Mouse (Mus musculus) layer of hippocampus, adult 8-10 months (tissue): ENCODE measurements at regions not wholly inside any gene's neighbourhood (a gene's known extent, or its start where the extent isn't known, plus 50 kb on each side); places are given as distances from the start of the nearest gene placed in this dataset.

ENCODE experiments used
- DNase-seq, 2 experiments: peaks; one replicate each; pipeline ENCODE4 v3.0.0; 2022; ENCODE audit warnings: low spot score in 2 of 2

GRCm38 (mm10) chr1:176683146-176683545, 130.7 kb downstream of the Cep170 start:
- no peak for DNase-seq

DNA sequence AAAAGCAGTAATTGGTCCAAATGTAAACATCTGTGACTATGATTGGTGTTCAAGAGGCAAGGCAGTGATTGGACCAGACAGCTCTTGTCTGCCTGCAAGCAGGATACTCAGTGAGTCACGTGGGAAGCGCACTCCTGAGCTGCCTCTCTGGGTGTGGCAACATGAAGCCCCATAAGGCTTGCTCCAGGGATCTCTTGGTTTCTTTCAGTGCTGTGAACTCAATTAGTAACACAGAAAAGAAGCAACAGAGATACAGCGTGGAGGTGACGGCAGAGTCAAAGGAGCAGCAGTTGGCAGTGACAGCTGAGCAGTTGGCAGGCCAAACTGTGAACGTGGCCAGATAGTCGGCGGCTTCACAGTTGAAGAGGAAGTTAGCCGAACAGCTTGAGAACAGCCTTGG, 131.9 kb downstream of the Cep170 start:
- DNase-seq, result no peak

- DNase-seq, result no peak
Observed at GRCm38 (mm10) chr1:176675184-176675583, 138.7 kb downstream of the Cep170 start.

- DNase-seq, result no peak
Observed at GRCm38 (mm10) chr1:176671081-176671480, 142.8 kb downstream of the Cep170 start.

GRCm38 (mm10) chr1:176667552-176668306, 146.1 kb downstream of the Cep170 start:
- DNase-seq, result no peak

DNA sequence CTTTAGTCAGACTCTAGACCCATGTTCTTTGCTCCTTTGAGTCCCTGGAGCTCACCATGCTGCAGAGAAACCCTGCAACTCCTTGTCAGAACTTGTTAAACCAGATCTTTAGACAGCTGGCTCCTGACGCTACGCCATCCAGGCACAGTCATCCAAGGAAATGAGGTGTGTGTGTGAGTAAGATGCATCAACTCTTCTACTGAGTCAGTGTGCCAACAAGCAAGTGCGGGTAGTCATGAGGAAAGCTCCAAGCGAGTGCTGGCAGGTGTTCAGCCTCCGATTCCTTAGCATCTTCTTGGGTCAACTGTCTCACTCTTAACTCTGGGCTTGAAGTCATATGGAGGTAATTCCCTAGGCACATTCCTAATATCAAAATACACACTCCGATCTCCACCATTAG, 153.6 kb downstream of the Cep170 start:
- DNase-seq, result no peak

- DNase-seq, result no peak
Observed at GRCm38 (mm10) chr1:176658639-176659038, 155.2 kb downstream of the Cep170 start.

GRCm38 (mm10) chr1:176655487-176656333, 158.2 kb downstream of the Cep170 start:
- no peak for DNase-seq

DNA sequence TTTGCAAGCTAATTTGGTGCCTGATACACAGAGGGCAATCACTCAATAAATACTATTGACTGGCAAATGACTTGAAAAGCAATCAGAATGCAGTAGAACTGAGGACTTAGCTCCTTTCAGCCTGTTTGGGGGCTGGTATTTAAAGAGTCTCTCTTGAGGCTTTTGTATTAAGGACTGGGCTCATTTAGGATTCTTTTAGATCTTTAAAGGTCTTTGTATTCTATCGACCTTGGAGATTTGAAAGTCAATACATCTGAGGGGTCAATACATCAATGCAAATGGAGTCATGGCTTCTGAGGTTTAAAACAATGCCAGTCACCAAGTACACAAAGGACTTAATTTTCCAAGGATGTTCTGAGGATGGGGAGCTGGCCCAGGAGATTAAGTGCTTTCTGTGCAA, 169.6 kb downstream of the Cep170 start:
- DNase-seq, result no peak

DNA sequence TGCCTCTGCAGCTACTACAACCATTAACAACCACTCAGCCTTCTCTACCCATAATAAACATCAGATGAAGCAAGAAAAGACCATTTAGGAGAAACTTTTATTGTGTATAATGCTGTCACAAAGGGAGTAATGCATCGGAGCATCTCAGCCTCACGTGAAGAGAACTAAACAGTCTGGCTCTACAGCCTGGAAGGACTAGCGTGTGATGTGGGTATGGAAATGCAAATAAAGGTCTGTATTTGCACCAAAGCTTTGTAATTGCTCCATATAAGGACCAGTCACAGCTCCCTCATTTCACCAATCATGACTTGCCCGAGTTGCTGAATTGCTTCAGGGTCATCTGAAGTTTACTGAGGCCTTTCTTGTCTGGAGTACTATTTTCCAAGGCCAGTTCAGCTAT, 190.7 kb downstream of the Cep170 start:
- DNase-seq, result no peak

DNA sequence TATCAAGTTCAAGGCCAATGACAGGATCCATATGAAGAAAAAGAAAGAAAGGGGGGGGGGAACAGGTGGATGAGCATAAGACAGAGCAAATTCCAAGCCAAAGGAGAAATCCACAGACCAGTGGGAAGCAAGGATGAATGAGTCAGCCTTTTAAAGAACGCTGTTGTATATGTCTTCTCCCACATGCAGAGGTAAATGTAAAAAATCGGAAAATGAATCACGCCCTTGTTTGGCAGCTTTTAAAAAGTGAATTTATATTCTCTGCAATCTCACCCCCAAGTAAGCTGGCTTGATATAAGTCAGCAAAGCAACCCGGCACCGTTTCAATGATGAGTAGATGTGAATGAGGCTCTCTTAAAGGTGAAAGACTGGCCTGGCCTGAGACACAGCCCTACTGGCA, 191.7 kb downstream of the Cep170 start:
- no peak for DNase-seq

GRCm38 (mm10) chr1:176621285-176621684, 192.6 kb downstream of the Cep170 start:
- no peak for DNase-seq

DNA sequence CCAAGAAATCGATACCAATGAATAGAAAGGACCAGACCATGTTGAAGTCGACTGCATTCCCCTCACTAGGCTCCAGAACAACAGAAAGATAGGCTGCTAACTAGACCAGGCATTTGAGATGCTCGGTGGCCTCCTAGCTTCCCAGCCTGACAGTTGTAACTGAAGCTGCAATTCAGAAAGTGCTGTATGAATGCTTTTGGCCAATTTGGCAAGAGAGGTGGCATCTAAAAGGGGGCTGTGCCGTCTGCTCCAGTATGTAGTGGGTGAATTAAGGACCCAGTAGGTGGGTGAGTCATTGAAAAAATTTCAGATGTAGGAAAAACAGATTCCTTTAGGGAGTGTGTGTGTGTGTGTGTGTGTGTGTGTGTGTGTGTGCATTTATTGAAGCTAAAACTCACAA, 195.0 kb downstream of the Cep170 start:
- no peak for DNase-seq

GRCm38 (mm10) chr1:176615673-176616072, 198.2 kb downstream of the Cep170 start:
- DNase-seq, result no peak

GRCm38 (mm10) chr1:176594312-176594711, 219.6 kb downstream of the Cep170 start:
- DNase-seq, result peak in 1 of 2 experiments; percentile 14

DNA sequence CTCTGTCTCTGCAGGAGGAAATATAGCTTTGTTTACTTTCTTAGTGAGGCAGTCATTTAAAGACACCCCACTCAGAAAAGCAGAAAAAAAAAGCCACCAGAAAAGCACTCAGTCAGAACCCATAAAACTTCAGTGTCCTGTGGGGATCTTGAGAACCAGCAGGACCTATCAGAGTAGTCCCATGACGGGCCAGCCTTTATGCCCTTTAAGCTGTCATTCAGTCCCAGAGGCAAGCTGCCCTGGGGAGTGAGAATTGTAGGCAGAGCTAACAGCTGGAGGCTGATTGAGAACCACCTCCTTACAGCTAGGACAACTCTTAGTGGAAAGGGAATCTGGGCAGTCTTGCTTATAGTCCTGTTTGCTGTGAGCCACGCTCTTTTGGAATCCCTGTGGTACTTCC, 225.7 kb downstream of the Cep170 start:
- no peak for DNase-seq

DNA sequence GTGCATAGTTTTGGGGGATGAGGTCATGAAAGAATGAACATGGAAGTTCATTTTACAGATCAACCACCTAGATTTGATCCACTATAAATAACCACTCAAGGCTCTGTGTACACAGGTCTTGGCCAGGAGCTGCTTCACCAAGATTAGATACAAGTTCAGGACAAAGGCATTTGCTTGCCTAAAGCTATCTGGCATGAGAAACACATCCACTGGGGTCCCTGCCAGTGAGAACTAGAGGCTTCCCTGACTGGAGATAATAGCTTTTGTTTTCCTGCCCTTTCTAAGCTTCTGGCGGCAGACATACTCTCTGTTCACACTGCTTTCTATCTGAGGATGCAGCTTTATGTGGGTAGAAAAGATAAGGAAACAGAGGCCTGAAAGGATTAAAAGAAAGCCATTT, 240.2 kb downstream of the Cep170 start:
- no peak for DNase-seq

GRCm38 (mm10) chr1:176558457-176559415, 255.1 kb downstream of the Cep170 start:
- no peak for DNase-seq

DNA sequence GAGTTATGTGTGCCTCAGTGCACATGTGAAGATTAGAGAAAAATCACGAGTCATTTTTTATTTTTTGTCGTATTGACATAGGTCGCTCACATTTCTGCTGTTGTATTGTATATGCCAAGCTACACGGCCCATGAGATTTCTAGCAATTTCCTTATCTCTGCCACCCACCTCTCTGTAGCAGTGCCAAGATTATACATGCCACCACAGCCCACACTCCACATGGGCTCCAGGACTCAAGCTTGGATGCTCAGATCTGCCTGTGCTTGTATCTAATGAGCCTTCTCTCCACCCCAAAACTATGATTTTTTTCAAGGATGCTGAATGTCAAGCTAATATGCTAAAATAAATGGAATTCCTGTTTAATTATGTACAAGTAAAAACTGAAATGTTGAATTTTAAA, 259.3 kb upstream of the Pld5 start:
- peak; percentile 3 to 15 for DNase-seq

GRCm38 (mm10) chr1:176529037-176529436, 253.9 kb upstream of the Pld5 start:
- DNase-seq, result no peak

DNA sequence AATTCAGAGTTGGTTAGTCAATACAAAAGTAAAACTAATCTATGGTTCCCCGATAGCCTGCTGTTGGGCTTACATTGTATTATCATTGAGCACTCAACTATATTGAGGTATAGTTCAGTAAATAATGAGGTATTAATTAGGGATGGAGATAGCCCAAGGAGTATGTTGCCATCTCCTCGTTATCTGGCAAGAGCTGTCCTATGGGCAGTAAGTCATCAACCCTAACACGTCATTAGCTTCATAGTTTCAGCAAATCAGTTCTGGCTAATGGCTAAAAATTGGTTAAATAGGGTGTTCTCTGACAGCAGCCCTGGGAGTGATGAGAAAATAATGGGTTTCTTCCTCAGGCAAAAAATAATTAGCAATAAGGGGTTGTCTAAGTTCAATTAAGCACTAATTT, 236.4 kb upstream of the Pld5 start:
- DNase-seq, result no peak

GRCm38 (mm10) chr1:176505441-176505840, 230.3 kb upstream of the Pld5 start:
- DNase-seq, result no peak
